Mouse (Mus musculus) frontal cortex, adult (tissue): ENCODE data around the gene Spire2.

Experiments used
- ATAC-seq: cut with Nextera tagmentation; 2 replicates; pipeline ENCODE4 v1.9.2; 2017; ENCODE audit warnings: mild to moderate bottlenecking, moderate library complexity, mixed read lengths; ENCODE audit not compliant: low TSS enrichment

The Spire2 gene

GRCm38 (mm10) chr8:123415967-123416943 is 83.7 kb downstream of the Spire2 start:
- no peak for ATAC-seq

- no peak for ATAC-seq
Observed at GRCm38 (mm10) chr8:123416944-123417555, 84.5 kb downstream of the Spire2 start.
